Mouse (Mus musculus) kidney, postnatal 0 days (tissue): Measurements from ENCODE around the gene Lrrc3b. TPM values are rescaled to one million over a fixed set of nuclear protein-coding genes. Genes with fewer than 3 reads are reported as not detected.
A peak's percentile ranks its signal among the peaks of the same experiment; 100 is the strongest.

Experiments
- ATAC-seq: fragments of 200-750 bp; cut with Nextera tagmentation; replicated peaks from 2 replicates; pipeline ENCODE4 v1.8.0; 2017; ENCODE audit warnings: low read depth, moderate number of reproducible peaks, moderate TSS enrichment, moderate library complexity; ENCODE audit not compliant: low FRiP score
- DNase-seq: peaks from one replicate; pipeline ENCODE4 v3.0.0-alpha.2; 2016; ENCODE audit warnings: low spot score
- H3K27ac ChIP-seq: fragments of 300-500 bp; sonication (generic); 2 replicates; pipeline ENCODE4 v1.5.1; 2014; ENCODE audit warnings: mild to moderate bottlenecking
- H3K27me3 ChIP-seq: fragments of 300-500 bp; sonication (generic); 2 replicates; pipeline ENCODE4 v1.6.1; 2014; ENCODE audit warnings: low read length, mixed read lengths; ENCODE audit not compliant: insufficient read depth
- H3K36me3 ChIP-seq: fragments of 300-500 bp; sonication (generic); 2 replicates; pipeline ENCODE4 v1.6.1; 2014; ENCODE audit warnings: low read length, mixed read lengths; ENCODE audit not compliant: insufficient read depth
- H3K4me1 ChIP-seq: fragments of 300-500 bp; sonication (generic); replicated peaks from 2 replicates; pipeline ENCODE4 v1.6.1; 2014; ENCODE audit warnings: antibody characterized with exemption, low read length, mixed read lengths; ENCODE audit not compliant: insufficient read depth
- H3K4me2 ChIP-seq: fragments of 300-500 bp; sonication (generic); 2 replicates; pipeline ENCODE4 v1.6.1; 2014; ENCODE audit warnings: mild to moderate bottlenecking, low read length, moderate library complexity, mixed read lengths
- H3K4me3 ChIP-seq: fragments of 300-500 bp; sonication (generic); replicated peaks from 2 replicates; pipeline ENCODE4 v1.5.1; 2014; ENCODE audit warnings: low read depth, low read length
- H3K9ac ChIP-seq: fragments of 300-500 bp; sonication (generic); 2 replicates; pipeline ENCODE4 v1.6.1; 2014; ENCODE audit warnings: low read depth, low read length
- H3K9me3 ChIP-seq: fragments of 300-500 bp; sonication (generic); replicated peaks from 2 replicates; pipeline ENCODE4 v1.6.1; 2016; ENCODE audit warnings: low read length, inconsistent platforms, mixed read lengths
- CTCF ChIP-seq: IDR thresholded peaks from 2 replicates; pipeline ENCODE4 v1.5.1; 2016; ENCODE audit warnings: antibody characterized with exemption, low read depth, mild to moderate bottlenecking, moderate library complexity
- WGBS: fragments of 180-500 bp; shearing (Covaris S2); extraction: QIAGEN DNeasy Blood & Tissue Kit; methylation state at CpG from one replicate; pipeline ENCODE4 v1.1.7; 2014; 5-methylcytosine and 5-hydroxymethylcytosine counted together
- polyA plus RNA-seq: library from polyadenylated mRNA; unstranded; fragments of >200 nt; fragmentation: Nextera tagmentation; extraction: Ambion mirVana; gene quantifications from 2 replicates; pipeline ENCODE4 v1.2.1, GENCODE M21; 2015

The Lrrc3b gene
- polyA plus RNA-seq, 1 experiment from 2014 or later, result 4.4 TPM

DNA sequence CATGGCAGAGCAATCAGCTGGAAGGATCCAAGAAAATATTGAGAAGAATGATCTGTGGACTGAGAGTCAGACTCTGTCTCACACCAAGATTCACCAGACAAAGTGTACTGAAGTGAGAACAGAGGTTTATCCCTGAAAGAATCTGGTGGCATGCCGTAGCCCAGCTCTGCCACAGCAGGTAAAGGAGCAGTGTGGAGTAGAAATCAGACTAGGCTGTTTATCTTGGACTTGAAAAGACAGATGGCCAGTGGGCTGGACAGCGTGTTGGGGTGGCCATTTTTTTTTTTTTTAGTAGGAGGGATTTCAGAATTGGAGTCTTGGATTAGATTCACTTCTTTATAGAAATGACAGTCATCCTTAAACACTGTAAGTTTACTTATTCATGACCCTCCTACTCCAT is 61.4 kb downstream of the Lrrc3b start:
- no peaks in the 10 kb centered on the region for H3K27me3 ChIP-seq
- WGBS, result 80% methylated on average over 2 of the region's 2 CpGs
- no peaks in the 10 kb centered on the region for H3K4me1 ChIP-seq
- no peak overlapping the region for H3K9ac ChIP-seq
- ATAC-seq (no peak), DNase-seq (no peak)
- H3K4me2 ChIP-seq, result no peak overlapping the region
- H3K9me3 ChIP-seq, result no peaks in the 10 kb centered on the region
- H3K27ac ChIP-seq, result no peak overlapping the region
- H3K4me3 ChIP-seq, result no peak overlapping the region
- no peaks in the 10 kb centered on the region for H3K36me3 ChIP-seq
- TF ChIP-seq CTCF, result no peak

DNA sequence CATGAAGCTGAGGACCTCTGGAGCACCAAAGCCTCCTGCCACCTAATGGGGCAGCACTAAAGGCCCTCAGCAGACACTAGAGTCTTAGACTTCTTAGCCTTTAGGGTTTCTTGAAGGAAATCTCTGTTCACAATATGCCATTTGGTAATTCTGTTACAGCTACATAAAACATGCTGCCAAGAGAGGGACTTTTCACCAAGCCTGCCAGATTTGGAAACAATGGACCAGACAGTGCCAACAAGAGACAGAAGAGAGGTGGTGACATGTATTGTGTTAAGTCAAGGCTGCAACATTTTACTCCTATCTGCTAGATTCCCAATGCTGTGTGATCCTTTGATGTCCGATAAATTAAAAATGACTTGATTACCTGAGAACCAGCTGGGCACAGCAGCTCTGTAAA is 62.0 kb downstream of the Lrrc3b start:
- DNase-seq (no peak), ATAC-seq (no peak)
- no peaks in the 10 kb centered on the region for H3K4me1 ChIP-seq
- TF ChIP-seq CTCF, result no peak
- H3K9ac ChIP-seq, result no peak overlapping the region
- H3K4me2 ChIP-seq, result no peak overlapping the region
- H3K36me3 ChIP-seq, result no peaks in the 10 kb centered on the region
- H3K27me3 ChIP-seq, result no peaks in the 10 kb centered on the region
- no peak overlapping the region for H3K4me3 ChIP-seq
- no peaks in the 10 kb centered on the region for H3K9me3 ChIP-seq
- 91% methylated on average over 1 of the region's 1 CpGs for WGBS
- no peak overlapping the region for H3K27ac ChIP-seq

DNA sequence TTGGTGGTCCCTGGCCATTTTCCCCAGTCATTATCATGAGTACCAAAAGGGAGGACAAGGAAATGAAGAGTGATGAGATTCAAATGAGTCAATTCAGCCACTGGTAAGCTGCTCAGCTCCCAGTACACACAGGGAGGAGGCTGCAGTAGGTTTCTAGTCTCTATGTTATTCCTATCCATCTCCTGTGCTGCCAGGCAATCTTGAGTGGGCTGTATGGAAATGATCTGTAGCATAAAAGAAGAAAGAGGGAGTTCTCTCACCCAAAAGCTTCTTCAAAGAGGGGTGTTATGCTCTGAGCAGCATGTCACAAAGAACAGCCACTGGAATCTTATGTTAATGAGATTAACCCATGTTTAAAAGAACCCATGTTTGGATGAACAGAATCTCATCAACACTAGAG is 64.5 kb downstream of the Lrrc3b start:
- ATAC-seq, result no peak
- Histone ChIP-seq H3K27ac (no peak overlapping the region), H3K36me3 (no peaks in the 10 kb centered on the region), H3K27me3 (no peaks in the 10 kb centered on the region), H3K4me3 (no peak overlapping the region), H3K4me2 (no peak overlapping the region), H3K9me3 (no peaks in the 10 kb centered on the region), H3K9ac (no peak overlapping the region), H3K4me1 (no peaks in the 10 kb centered on the region)
- no peak for TF ChIP-seq CTCF
- no peak for DNase-seq

DNA sequence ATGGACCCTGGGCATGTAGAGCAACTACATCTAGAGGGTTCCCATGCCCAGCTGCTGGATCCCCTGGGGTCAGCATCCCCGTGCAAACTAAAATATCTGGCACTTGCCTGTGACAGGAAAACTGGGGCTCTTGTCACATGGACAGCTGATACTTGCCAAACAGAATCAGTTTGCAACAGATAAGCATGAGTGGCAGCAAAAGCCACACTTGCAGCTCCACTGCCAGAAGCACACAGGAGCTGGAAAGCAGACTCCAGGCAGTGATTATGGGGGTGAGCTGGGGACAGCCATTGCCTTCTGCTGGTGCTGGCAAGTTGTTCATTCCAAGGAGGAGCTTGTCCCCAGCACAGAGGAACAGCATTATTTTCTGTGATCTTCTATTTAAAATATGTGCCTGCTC is 65.8 kb downstream of the Lrrc3b start:
- Histone ChIP-seq H3K27ac (no peak overlapping the region), H3K4me3 (no peak overlapping the region), H3K4me1 (no peaks in the 10 kb centered on the region), H3K9me3 (no peaks in the 10 kb centered on the region), H3K4me2 (no peak overlapping the region), H3K36me3 (no peaks in the 10 kb centered on the region), H3K9ac (no peak overlapping the region), H3K27me3 (no peaks in the 10 kb centered on the region)
- DNase-seq, result no peak
- no peak for TF ChIP-seq CTCF
- ATAC-seq, result no peak
- 45% methylated on average over 1 of the region's 1 CpGs for WGBS

DNA sequence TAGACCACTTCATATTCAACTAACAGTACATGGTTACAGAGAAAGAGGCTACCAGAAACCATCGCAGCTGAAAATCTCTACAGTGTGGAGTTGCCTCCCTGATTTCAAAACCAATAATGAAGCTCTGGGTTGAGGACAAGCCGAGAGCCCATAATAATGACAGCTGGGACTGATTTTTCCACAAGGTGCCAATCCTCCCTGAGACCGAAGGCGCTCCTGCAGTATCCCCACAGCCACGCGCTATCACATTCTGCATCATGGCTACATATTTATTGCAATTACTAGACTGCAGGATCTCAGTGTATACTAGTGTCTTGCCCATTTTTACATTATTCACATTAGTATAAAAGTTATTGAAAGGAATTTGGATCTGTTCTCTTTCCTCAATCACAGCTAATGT is 73.7 kb downstream of the Lrrc3b start:
- TF ChIP-seq CTCF, result no peak
- ATAC-seq (no peak), DNase-seq (no peak)
- Histone ChIP-seq H3K4me2 (no peak overlapping the region), H3K4me1 (no peaks in the 10 kb centered on the region), H3K4me3 (no peak overlapping the region), H3K27ac (no peak overlapping the region), H3K9me3 (no peaks in the 10 kb centered on the region), H3K27me3 (no peaks in the 10 kb centered on the region), H3K9ac (no peak overlapping the region), H3K36me3 (no peaks in the 10 kb centered on the region)
- 96% methylated on average over 6 of the region's 6 CpGs for WGBS

DNA sequence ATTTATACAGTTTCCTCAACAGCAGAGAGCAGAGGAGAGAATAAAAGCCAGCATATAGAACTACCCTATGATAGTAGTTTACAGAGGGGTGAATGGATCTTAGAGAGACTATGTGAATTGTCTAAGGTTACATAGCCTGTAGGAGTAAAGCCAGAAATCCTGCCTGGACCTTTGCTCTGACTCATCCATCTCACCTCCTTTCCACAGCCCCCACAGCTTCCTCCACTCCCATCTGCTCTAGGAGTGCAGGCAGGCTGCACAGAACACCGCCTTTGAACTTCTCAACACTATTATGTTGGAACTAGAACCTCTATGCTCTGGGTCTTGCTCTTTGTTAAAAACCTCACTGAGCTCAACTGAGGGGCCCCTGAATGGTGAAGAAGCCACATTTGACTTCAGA is 78.9 kb downstream of the Lrrc3b start:
- H3K9me3 ChIP-seq, result no peaks in the 10 kb centered on the region
- TF ChIP-seq CTCF, result no peak
- no peak overlapping the region for H3K4me2 ChIP-seq
- no peaks in the 10 kb centered on the region for H3K27me3 ChIP-seq
- H3K27ac ChIP-seq, result no peak overlapping the region
- ATAC-seq, result no peak
- WGBS, result 46% methylated on average over 1 of the region's 1 CpGs
- no peak overlapping the region for H3K4me3 ChIP-seq
- H3K36me3 ChIP-seq, result no peaks in the 10 kb centered on the region
- peak; percentile 10 for DNase-seq
- no peaks in the 10 kb centered on the region for H3K4me1 ChIP-seq
- H3K9ac ChIP-seq, result no peak overlapping the region

DNA sequence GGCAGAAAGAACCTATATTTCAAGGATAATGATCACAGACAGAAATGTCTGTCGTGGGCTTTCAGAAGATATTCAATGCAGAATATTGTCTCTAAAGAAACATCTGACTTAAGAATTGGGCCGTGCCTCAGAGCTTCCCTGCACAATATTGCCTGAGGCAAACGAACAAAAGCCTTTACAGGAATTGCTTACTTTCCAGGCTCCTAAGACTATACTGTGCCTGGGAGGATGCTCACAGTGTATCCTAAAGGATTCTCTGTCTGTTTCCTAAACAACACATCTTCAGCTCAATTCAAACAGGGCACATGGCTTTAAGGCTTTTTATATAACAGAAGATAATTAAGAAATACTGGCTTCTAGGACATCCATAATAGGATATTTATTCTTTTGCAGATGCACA is 79.7 kb downstream of the Lrrc3b start:
- H3K36me3 ChIP-seq, result no peaks in the 10 kb centered on the region
- WGBS, result 76% methylated on average over 3 of the region's 3 CpGs
- H3K4me2 ChIP-seq, result no peak overlapping the region
- DNase-seq (no peak), ATAC-seq (no peak)
- no peak overlapping the region for H3K4me3 ChIP-seq
- H3K9ac ChIP-seq, result no peak overlapping the region
- H3K9me3 ChIP-seq, result no peaks in the 10 kb centered on the region
- no peak overlapping the region for H3K27ac ChIP-seq
- no peak for TF ChIP-seq CTCF
- no peaks in the 10 kb centered on the region for H3K27me3 ChIP-seq
- H3K4me1 ChIP-seq, result no peaks in the 10 kb centered on the region
